Mouse (Mus musculus) forebrain, embryonic 12.5 days (tissue): ENCODE data around the gene Smarce1. TPM values are rescaled to one million over a fixed set of nuclear protein-coding genes. Genes with fewer than 3 reads are reported as not detected.

Source experiments
- ATAC-seq: fragments of 200-750 bp; cut with Nextera tagmentation; 2 replicates; pipeline ENCODE4 v1.8.0; 2017; ENCODE audit warnings: moderate TSS enrichment; ENCODE audit not compliant: low FRiP score
- H3K27ac ChIP-seq: fragments of 300-500 bp; sonication (generic); 2 replicates; pipeline ENCODE4 v1.5.1; 2016; ENCODE audit warnings: mild to moderate bottlenecking
- H3K27me3 ChIP-seq: fragments of 300-500 bp; sonication (generic); 2 replicates; pipeline ENCODE4 v1.6.1; 2016; ENCODE audit warnings: mild to moderate bottlenecking
- H3K36me3 ChIP-seq: fragments of 300-500 bp; sonication (generic); replicated peaks from 2 replicates; pipeline ENCODE4 v1.6.1; 2016; ENCODE audit warnings: mild to moderate bottlenecking
- H3K4me1 ChIP-seq: fragments of 300-500 bp; sonication (generic); 2 replicates; pipeline ENCODE4 v1.6.1; 2016
- H3K4me2 ChIP-seq: fragments of 300-500 bp; sonication (generic); 2 replicates; pipeline ENCODE4 v1.6.1; 2016; ENCODE audit warnings: mild to moderate bottlenecking, moderate library complexity
- H3K4me3 ChIP-seq: fragments of 300-500 bp; sonication (generic); replicated peaks from 2 replicates; pipeline ENCODE4 v1.5.1; 2016; ENCODE audit warnings: mild to moderate bottlenecking
- H3K9ac ChIP-seq: fragments of 300-500 bp; sonication (generic); 2 replicates; pipeline ENCODE4 v1.6.1; 2016; ENCODE audit warnings: mild to moderate bottlenecking
- H3K9me3 ChIP-seq: fragments of 300-500 bp; sonication (generic); 2 replicates; pipeline ENCODE4 v1.6.1; 2016
- WGBS: fragments of 180-500 bp; shearing (Covaris S2); methylation state at CpG from one replicate; pipeline ENCODE4 v1.1.7; 2016; 5-methylcytosine and 5-hydroxymethylcytosine counted together
- polyA plus RNA-seq: library from polyadenylated mRNA; unstranded; fragments of >200 nt; fragmentation: Nextera tagmentation; extraction: Ambion mirVana; gene quantifications from 2 replicates; pipeline ENCODE4 v1.2.1, GENCODE M21; 2016

Gene Smarce1
- polyA plus RNA-seq: 385 and 396 TPM in 2 replicates

- peaks cover 28% of the 10 kb centered on the region for H3K4me1 ChIP-seq
- H3K9me3 ChIP-seq: no peaks in the 10 kb centered on the region
- WGBS: under 1% methylated on average over 86 of the region's 87 CpGs
- peak within 1 kb of the TSS; percentile 69 for H3K4me2 ChIP-seq
- peak within 1 kb of the TSS; percentile 99 for H3K9ac ChIP-seq
- no peaks in the 10 kb centered on the region for H3K27me3 ChIP-seq
- H3K4me3 ChIP-seq: peak within 1 kb of the TSS; percentile 88
- peak; percentile 89 for ATAC-seq
- H3K27ac ChIP-seq: peak within 1 kb of the TSS; percentile 100
- peaks cover 21% of the 10 kb centered on the region for H3K36me3 ChIP-seq
These were observed at the start of gene Smarce1 for GRCm38 (mm10) chr11:99230261-99231048. Smarce1 (minus strand) TSS chr11:99231017.

- Histone ChIP-seq H3K36me3 (no peaks in the 10 kb centered on the region), H3K27me3 (no peaks in the 10 kb centered on the region), H3K9me3 (no peaks in the 10 kb centered on the region), H3K4me3 (no peak overlapping the region), H3K27ac (no peak overlapping the region), H3K4me1 (0 out of 2 replicates have a peak, but pooled peaks cover 4% of the 10 kb centered on the region), H3K9ac (no peak overlapping the region), H3K4me2 (no peak overlapping the region)
- 73% methylated on average over 5 of the region's 5 CpGs for WGBS
- ATAC-seq: no peak
These were observed 49.2 kb upstream of the Smarce1 start for GRCm38 (mm10) chr11:99279986-99280385.

- no peak overlapping the region for H3K4me3 ChIP-seq
- H3K9ac ChIP-seq: no peak overlapping the region
- H3K27me3 ChIP-seq: no peaks in the 10 kb centered on the region
- 65% methylated on average over 7 of the region's 7 CpGs for WGBS
- no peaks in the 10 kb centered on the region for H3K4me1 ChIP-seq
- no peaks in the 10 kb centered on the region for H3K36me3 ChIP-seq
- H3K27ac ChIP-seq: no peak overlapping the region
- no peak overlapping the region for H3K4me2 ChIP-seq
- no peaks in the 10 kb centered on the region for H3K9me3 ChIP-seq
- ATAC-seq: no peak
These were observed 46.0 kb upstream of the Smarce1 start for GRCm38 (mm10) chr11:99276786-99277185.

- WGBS: 87% methylated on average over 6 of the region's 6 CpGs
- H3K27me3 ChIP-seq: no peaks in the 10 kb centered on the region
- no peak overlapping the region for H3K9ac ChIP-seq
- no peak overlapping the region for H3K4me2 ChIP-seq
- H3K27ac ChIP-seq: no peak overlapping the region
- H3K4me1 ChIP-seq: no peaks in the 10 kb centered on the region
- no peaks in the 10 kb centered on the region for H3K36me3 ChIP-seq
- H3K9me3 ChIP-seq: no peaks in the 10 kb centered on the region
- no peak overlapping the region for H3K4me3 ChIP-seq
- ATAC-seq: no peak
These were observed 44.8 kb upstream of the Smarce1 start for GRCm38 (mm10) chr11:99275624-99276023.

GRCm38 (mm10) chr11:99272721-99273120 lies 41.9 kb upstream of the Smarce1 start:
- no peak for ATAC-seq

GRCm38 (mm10) chr11:99269192-99269591 lies 38.4 kb upstream of the Smarce1 start:
- H3K9ac ChIP-seq: no peak overlapping the region
- no peak overlapping the region for H3K4me2 ChIP-seq
- H3K9me3 ChIP-seq: no peaks in the 10 kb centered on the region
- H3K4me1 ChIP-seq: peaks cover 5% of the 10 kb centered on the region; the same call in 1 of the 2 replicates
- no peak overlapping the region for H3K27ac ChIP-seq
- no peaks in the 10 kb centered on the region for H3K27me3 ChIP-seq
- H3K36me3 ChIP-seq: no peaks in the 10 kb centered on the region
- no peak overlapping the region for H3K4me3 ChIP-seq
- 79% methylated on average over 7 of the region's 7 CpGs for WGBS
- no peak for ATAC-seq

More at GRCm38 (mm10) chr11:99272721-99273120, 41.9 kb upstream of the Smarce1 start:
- H3K27me3 ChIP-seq: no peaks in the 10 kb centered on the region
- 87% methylated on average over 4 of the region's 4 CpGs for WGBS
- no peak overlapping the region for H3K27ac ChIP-seq
- H3K9me3 ChIP-seq: no peaks in the 10 kb centered on the region
- H3K36me3 ChIP-seq: no peaks in the 10 kb centered on the region
- no peak overlapping the region for H3K4me2 ChIP-seq
- no peak overlapping the region for H3K9ac ChIP-seq
- no peak overlapping the region for H3K4me3 ChIP-seq
- no peaks in the 10 kb centered on the region for H3K4me1 ChIP-seq

- ATAC-seq: no peak
- WGBS: 31% methylated on average over 9 of the region's 9 CpGs
- H3K4me3 ChIP-seq: no peak overlapping the region
- H3K9ac ChIP-seq: no peak overlapping the region
- H3K27ac ChIP-seq: no peak overlapping the region
- no peaks in the 10 kb centered on the region for H3K9me3 ChIP-seq
- no peaks in the 10 kb centered on the region for H3K27me3 ChIP-seq
- H3K4me2 ChIP-seq: no peak overlapping the region
- H3K4me1 ChIP-seq: peaks cover 5% of the 10 kb centered on the region; the same call in 1 of the 2 replicates
- no peaks in the 10 kb centered on the region for H3K36me3 ChIP-seq
These were observed 35.0 kb upstream of the Smarce1 start for GRCm38 (mm10) chr11:99265796-99266195.

GRCm38 (mm10) chr11:99265220-99265619 lies 34.4 kb upstream of the Smarce1 start:
- 76% methylated on average over 9 of the region's 9 CpGs for WGBS
- no peak overlapping the region for H3K27ac ChIP-seq
- ATAC-seq: no peak
- H3K4me1 ChIP-seq: peaks cover 5% of the 10 kb centered on the region; the same call in 1 of the 2 replicates
- no peaks in the 10 kb centered on the region for H3K27me3 ChIP-seq
- H3K9ac ChIP-seq: no peak overlapping the region
- H3K36me3 ChIP-seq: no peaks in the 10 kb centered on the region
- H3K4me2 ChIP-seq: no peak overlapping the region
- H3K4me3 ChIP-seq: no peak overlapping the region
- H3K9me3 ChIP-seq: no peaks in the 10 kb centered on the region

- ATAC-seq: no peak
- Histone ChIP-seq H3K9ac (no peak overlapping the region), H3K9me3 (no peaks in the 10 kb centered on the region), H3K36me3 (no peaks in the 10 kb centered on the region), H3K27me3 (no peaks in the 10 kb centered on the region; the same call in 1 of the 2 replicates), H3K4me2 (no peak overlapping the region), H3K4me1 (no peaks in the 10 kb centered on the region), H3K27ac (no peak overlapping the region), H3K4me3 (no peak overlapping the region)
- WGBS: 75% methylated on average over 4 of the region's 4 CpGs
These were observed 25.4 kb upstream of the Smarce1 start for GRCm38 (mm10) chr11:99256213-99256612.

- Histone ChIP-seq H3K4me2 (no peak overlapping the region), H3K4me1 (no peaks in the 10 kb centered on the region), H3K9me3 (no peaks in the 10 kb centered on the region), H3K36me3 (no peaks in the 10 kb centered on the region), H3K27me3 (no peaks in the 10 kb centered on the region; the same call in 1 of the 2 replicates), H3K27ac (no peak overlapping the region), H3K4me3 (no peak overlapping the region), H3K9ac (no peak overlapping the region)
- ATAC-seq: no peak
- 94% methylated on average over 8 of the region's 8 CpGs for WGBS
These were observed 24.5 kb upstream of the Smarce1 start for GRCm38 (mm10) chr11:99255316-99255715.

- WGBS: 63% methylated on average over 2 of the region's 2 CpGs
- Histone ChIP-seq H3K4me3 (no peak overlapping the region), H3K36me3 (no peaks in the 10 kb centered on the region), H3K27ac (no peak overlapping the region), H3K4me2 (no peak overlapping the region), H3K9me3 (no peaks in the 10 kb centered on the region), H3K4me1 (no peaks in the 10 kb centered on the region), H3K9ac (no peak overlapping the region), H3K27me3 (no peaks in the 10 kb centered on the region; the same call in 1 of the 2 replicates)
- no peak for ATAC-seq
These were observed 23.1 kb upstream of the Smarce1 start for GRCm38 (mm10) chr11:99253893-99254292.

- Histone ChIP-seq H3K9me3 (no peaks in the 10 kb centered on the region), H3K27ac (no peak overlapping the region), H3K4me2 (no peak overlapping the region), H3K9ac (no peak overlapping the region), H3K36me3 (no peaks in the 10 kb centered on the region), H3K4me3 (no peak overlapping the region), H3K4me1 (no peaks in the 10 kb centered on the region), H3K27me3 (no peaks in the 10 kb centered on the region; the same call in 1 of the 2 replicates)
- WGBS: 74% methylated on average over 8 of the region's 8 CpGs
- ATAC-seq: no peak
These were observed 21.9 kb upstream of the Smarce1 start for GRCm38 (mm10) chr11:99252671-99253070.

GRCm38 (mm10) chr11:99250666-99251065 lies 19.8 kb upstream of the Smarce1 start:
- WGBS: 74% methylated on average over 3 of the region's 3 CpGs
- Histone ChIP-seq H3K27me3 (no peaks in the 10 kb centered on the region), H3K36me3 (no peaks in the 10 kb centered on the region), H3K9me3 (no peaks in the 10 kb centered on the region), H3K4me1 (no peaks in the 10 kb centered on the region), H3K4me3 (no peak overlapping the region), H3K4me2 (no peak overlapping the region), H3K27ac (no peak overlapping the region), H3K9ac (no peak overlapping the region)
- ATAC-seq: no peak
